Mouse (Mus musculus) hindlimb bud, embryonic 11.5 days (tissue): ENCODE measurements around the gene Cfap61.

Experiments
- DNase-seq: peaks from one replicate; pipeline ENCODE4 v3.0.0-alpha.2; 2012; ENCODE audit warnings: low read depth, low spot score; ENCODE audit errors: extremely low spot score

The Cfap61 gene

GRCm38 (mm10) chr2:146255636-146256035 is 321.1 kb downstream of the Cfap61 start:
- DNase-seq, result no peak

GRCm38 (mm10) chr2:146256321-146256875 is 321.8 kb downstream of the Cfap61 start:
- no peak for DNase-seq

GRCm38 (mm10) chr2:146257037-146257436 is 322.5 kb downstream of the Cfap61 start:
- DNase-seq, result no peak

- DNase-seq, result no peak
Measured at GRCm38 (mm10) chr2:146257609-146258008, 323.0 kb downstream of the Cfap61 start.

- DNase-seq, result no peak
Measured at GRCm38 (mm10) chr2:146258736-146259469, 324.3 kb downstream of the Cfap61 start.

GRCm38 (mm10) chr2:146259787-146260560 is 325.4 kb downstream of the Cfap61 start:
- no peak for DNase-seq

GRCm38 (mm10) chr2:146261146-146261545 is 326.6 kb downstream of the Cfap61 start:
- DNase-seq, result no peak

- DNase-seq, result no peak
Measured at GRCm38 (mm10) chr2:146262215-146262614, 327.6 kb downstream of the Cfap61 start.

GRCm38 (mm10) chr2:146262966-146263365 is 328.4 kb downstream of the Cfap61 start:
- DNase-seq, result no peak
